Mouse (Mus musculus) MEL (cell line): ENCODE measurements around the gene Vsir. TPM values are rescaled to one million over a fixed set of nuclear protein-coding genes. Genes with fewer than 3 reads are reported as not detected.

Source experiments
- DNase-seq: peaks from one replicate; pipeline ENCODE4 v3.0.0; 2011; ENCODE audit warnings: low read depth, low spot score
- H3K27ac ChIP-seq: 2 replicates; pipeline ENCODE4 v1.5.1; 2012; ENCODE audit warnings: low read depth, mild to moderate bottlenecking, control low read depth, low read length, moderate library complexity; ENCODE audit not compliant: control insufficient read depth
- H3K27me3 ChIP-seq, 2 experiments: fragments of 150-350 bp in 1 of 2; sonication (generic) in 1 of 2; 2 replicates each; pipeline ENCODE4 v1.6.1; 2012; ENCODE audit warnings: low read length in 2 of 2, mild to moderate bottlenecking in 2 of 2, improper control_type of control experiment in 1 of 2, moderate library complexity in 1 of 2; ENCODE audit not compliant: insufficient read depth in 2 of 2, control insufficient read depth in 1 of 2
- H3K36me3 ChIP-seq, 2 experiments: 2 replicates each; pipeline ENCODE4 v1.6.1; 2012 to 2014; ENCODE audit warnings: low read length in 2 of 2, improper control_type of control experiment in 1 of 2, inconsistent platforms in 1 of 2, mild to moderate bottlenecking in 1 of 2; ENCODE audit not compliant: insufficient read depth in 2 of 2, control insufficient read depth in 1 of 2
- H3K4me1 ChIP-seq, 2 experiments: fragments of 150-350 bp in 1 of 2; sonication (generic) in 1 of 2; 2 replicates each; pipeline ENCODE4 v1.6.1; 2012; ENCODE audit warnings: low read length in 2 of 2, improper control_type of control experiment in 1 of 2, mild to moderate bottlenecking in 1 of 2; ENCODE audit not compliant: insufficient read depth in 2 of 2, control insufficient read depth in 1 of 2
- H3K4me3 ChIP-seq, 2 experiments: fragments of 150-350 bp in 1 of 2; sonication (generic) in 1 of 2; 2 replicates each; pipeline ENCODE4 v1.5.1; 2012; ENCODE audit warnings: low read depth in 2 of 2, low read length in 2 of 2, mild to moderate bottlenecking in 2 of 2, moderate library complexity in 2 of 2, control low read depth in 1 of 2, improper control_type of control experiment in 1 of 2; ENCODE audit not compliant: control insufficient read depth in 1 of 2, insufficient read depth in 1 of 2
- H3K79me2 ChIP-seq: 2 replicates; pipeline ENCODE4 v1.6.1; 2012; ENCODE audit warnings: mild to moderate bottlenecking, low read length, moderate library complexity; ENCODE audit not compliant: control insufficient read depth, poor library complexity, insufficient read depth
- H3K9ac ChIP-seq: 2 replicates; pipeline ENCODE4 v1.6.1; 2012; ENCODE audit warnings: low read depth, mild to moderate bottlenecking, control low read depth, low read length, moderate library complexity; ENCODE audit not compliant: control insufficient read depth, poor library complexity, severe bottlenecking
- H3K9me3 ChIP-seq: fragments of 150-350 bp; sonication (generic); replicated peaks from 2 replicates; pipeline ENCODE4 v1.6.1; 2012; ENCODE audit warnings: mild to moderate bottlenecking, low read length, improper control_type of control experiment, moderate library complexity; ENCODE audit not compliant: insufficient read depth
- CHD1 ChIP-seq: IDR thresholded peaks from 2 replicates; pipeline ENCODE4 v1.6.1; 2012; ENCODE audit warnings: low read depth, mild to moderate bottlenecking, inconsistent platforms, low read length, improper control_type of control experiment
- CTCF ChIP-seq, 3 experiments: IDR thresholded peaks in 2 of 3; conservative IDR thresholded peaks in 1 of 3; 2 replicates each; pipeline ENCODE4 v1.5.1; 2011 to 2012; ENCODE audit warnings: low read length in 3 of 3, low read depth in 2 of 3, mild to moderate bottlenecking in 2 of 3, improper control_type of control experiment in 1 of 3, inconsistent platforms in 1 of 3, mixed read lengths in 1 of 3, moderate library complexity in 1 of 3; ENCODE audit not compliant: control insufficient read depth in 1 of 3, insufficient read depth in 1 of 3, poor library complexity in 1 of 3, severe bottlenecking in 1 of 3
- E2F4 ChIP-seq: IDR thresholded peaks from 2 replicates; pipeline ENCODE4 v1.6.1; 2011; ENCODE audit warnings: low read depth, low read length, improper control_type of control experiment, borderline replicate concordance
- ELF1 ChIP-seq: IDR thresholded peaks from 2 replicates; pipeline ENCODE4 v1.6.1; 2014; ENCODE audit warnings: low read depth, mild to moderate bottlenecking, inconsistent platforms, low read length, improper control_type of control experiment, moderate library complexity
- EP300 ChIP-seq, 2 experiments: IDR thresholded peaks; 2 replicates each; pipeline ENCODE4 v1.6.1; 2011; ENCODE audit warnings: improper control_type of control experiment in 2 of 2, low read length in 2 of 2, low read depth in 1 of 2, mild to moderate bottlenecking in 1 of 2
- GATA1 ChIP-seq: IDR thresholded peaks from 2 replicates; pipeline ENCODE4 v1.6.1; 2011; ENCODE audit warnings: low read depth, low read length, improper control_type of control experiment
- HCFC1 ChIP-seq: IDR thresholded peaks from 2 replicates; pipeline ENCODE4 v1.6.1; 2012; ENCODE audit warnings: low read depth, mild to moderate bottlenecking, inconsistent platforms, low read length, improper control_type of control experiment, moderate library complexity
- JUND ChIP-seq: IDR thresholded peaks from 2 replicates; pipeline ENCODE4 v1.6.1; 2011; ENCODE audit warnings: low read depth, mild to moderate bottlenecking, improper control_type of control experiment, low read length
- MAX ChIP-seq: IDR thresholded peaks from 2 replicates; pipeline ENCODE4 v1.6.1; 2011; ENCODE audit warnings: low read length, improper control_type of control experiment
- MAZ ChIP-seq: IDR thresholded peaks from 2 replicates; pipeline ENCODE4 v1.6.1; 2012; ENCODE audit warnings: low read depth, mild to moderate bottlenecking, inconsistent platforms, low read length, improper control_type of control experiment
- MXI1 ChIP-seq: IDR thresholded peaks from 2 replicates; pipeline ENCODE4 v1.6.1; 2011; ENCODE audit warnings: mild to moderate bottlenecking, low read depth, low read length, improper control_type of control experiment
- MYB ChIP-seq: IDR thresholded peaks from 2 replicates; pipeline ENCODE4 v1.6.1; 2011; ENCODE audit warnings: mild to moderate bottlenecking, low read depth, low read length, improper control_type of control experiment
- NELFE ChIP-seq: IDR thresholded peaks from 2 replicates; pipeline ENCODE4 v1.6.1; 2011; ENCODE audit warnings: low read depth, low read length, improper control_type of control experiment
- NRF1 ChIP-seq: IDR thresholded peaks from 2 replicates; pipeline ENCODE4 v1.6.1; 2014; ENCODE audit warnings: low read depth, mild to moderate bottlenecking, inconsistent platforms, low read length, improper control_type of control experiment, moderate library complexity; ENCODE audit not compliant: poor library complexity, insufficient read depth, severe bottlenecking
- POLR2A ChIP-seq, 2 experiments: IDR thresholded peaks; 2 replicates each; pipeline ENCODE4 v1.6.1; 2011 to 2012; ENCODE audit warnings: low read length in 2 of 2, mild to moderate bottlenecking in 2 of 2, control low read depth in 1 of 2, improper control_type of control experiment in 1 of 2, low read depth in 1 of 2, moderate library complexity in 1 of 2; ENCODE audit not compliant: control insufficient read depth in 1 of 2, insufficient read depth in 1 of 2, poor library complexity in 1 of 2
- POLR2AphosphoS2 ChIP-seq: IDR thresholded peaks from 2 replicates; pipeline ENCODE4 v1.6.1; 2011; ENCODE audit warnings: low read length, improper control_type of control experiment
- POLR2AphosphoS5 ChIP-seq: IDR thresholded peaks from 2 replicates; pipeline ENCODE4 v1.6.1; 2012; ENCODE audit warnings: low read depth, borderline replicate concordance, mild to moderate bottlenecking, inconsistent platforms, low read length, moderate library complexity, mixed read lengths
- RCOR1 ChIP-seq: IDR thresholded peaks from 2 replicates; pipeline ENCODE4 v1.6.1; 2012; ENCODE audit warnings: low read depth, mild to moderate bottlenecking, inconsistent platforms, low read length, improper control_type of control experiment
- SMC3 ChIP-seq: IDR thresholded peaks from 2 replicates; pipeline ENCODE4 v1.6.1; 2011; ENCODE audit warnings: low read depth, low read length, improper control_type of control experiment
- TBP ChIP-seq: IDR thresholded peaks from 2 replicates; pipeline ENCODE4 v1.8.0; 2011; ENCODE audit warnings: low read depth, low read length, improper control_type of control experiment
- ZC3H11A ChIP-seq: IDR thresholded peaks from 2 replicates; pipeline ENCODE4 v1.6.1; 2012; ENCODE audit warnings: low read depth, mild to moderate bottlenecking, inconsistent platforms, low read length, improper control_type of control experiment
- ZKSCAN1 ChIP-seq: IDR thresholded peaks from 2 replicates; pipeline ENCODE4 v1.6.1; 2012; ENCODE audit warnings: low read depth, mild to moderate bottlenecking, inconsistent platforms, low read length, improper control_type of control experiment, moderate library complexity
- polyA plus RNA-seq, 2 experiments: library from polyadenylated mRNA; stranded (reverse) in 1 of 2; unstranded in 1 of 2; fragments of >175 nt in 1 of 2; fragments of >200 nt in 1 of 2; gene quantifications; 2 replicates each; pipeline versions ENCODE4 v1.2.1 to v1.2.4; 2012; ENCODE audit warnings: low replicate concordance in 2 of 2, low read depth in 1 of 2; ENCODE audit not compliant: insufficient read length in 2 of 2, insufficient read depth in 1 of 2, missing spikeins in 1 of 2
- total RNA-seq: library from RNA; depleted of rRNA; stranded (reverse); fragments of 300-350 nt; gene quantifications from 2 replicates; pipeline ENCODE4 v1.2.3, GENCODE M21; 2012

Gene Vsir
- total and polyA plus RNA-seq, 3 experiments, result 10.6 to 11.2 TPM; not detected in 1

- H3K9ac ChIP-seq, result no peak overlapping the region
- H3K27ac ChIP-seq, result no peak overlapping the region
- H3K36me3 ChIP-seq, result no peaks in the 10 kb centered on the region
- H3K4me1 ChIP-seq, result no peaks in the 10 kb centered on the region
- TF ChIP-seq JUND, result no peak
- TF ChIP-seq MXI1, result no peak
- no peak for TF ChIP-seq ELF1
- no peak for TF ChIP-seq NELFE
- TF ChIP-seq MYB, result no peak
- no peak for TF ChIP-seq TBP
- TF ChIP-seq CHD1, result no peak
- TF ChIP-seq EP300 (IDR thresholded peaks at IDR 0.05; ENCODE audit: low read depth in 1 of 2, low read length in 2 of 2), result no peak
- TF ChIP-seq NRF1, result no peak
- no peak for TF ChIP-seq SMC3
- no peak for DNase-seq
- no peak overlapping the region for H3K4me3 ChIP-seq
- no peaks in the 10 kb centered on the region for H3K27me3 ChIP-seq
- no peaks in the 10 kb centered on the region for H3K79me2 ChIP-seq
- H3K9me3 ChIP-seq, result no peaks in the 10 kb centered on the region
Measured at GRCm38 (mm10) chr10:60358776-60359175, 12.1 kb downstream of the Vsir start.

DNA sequence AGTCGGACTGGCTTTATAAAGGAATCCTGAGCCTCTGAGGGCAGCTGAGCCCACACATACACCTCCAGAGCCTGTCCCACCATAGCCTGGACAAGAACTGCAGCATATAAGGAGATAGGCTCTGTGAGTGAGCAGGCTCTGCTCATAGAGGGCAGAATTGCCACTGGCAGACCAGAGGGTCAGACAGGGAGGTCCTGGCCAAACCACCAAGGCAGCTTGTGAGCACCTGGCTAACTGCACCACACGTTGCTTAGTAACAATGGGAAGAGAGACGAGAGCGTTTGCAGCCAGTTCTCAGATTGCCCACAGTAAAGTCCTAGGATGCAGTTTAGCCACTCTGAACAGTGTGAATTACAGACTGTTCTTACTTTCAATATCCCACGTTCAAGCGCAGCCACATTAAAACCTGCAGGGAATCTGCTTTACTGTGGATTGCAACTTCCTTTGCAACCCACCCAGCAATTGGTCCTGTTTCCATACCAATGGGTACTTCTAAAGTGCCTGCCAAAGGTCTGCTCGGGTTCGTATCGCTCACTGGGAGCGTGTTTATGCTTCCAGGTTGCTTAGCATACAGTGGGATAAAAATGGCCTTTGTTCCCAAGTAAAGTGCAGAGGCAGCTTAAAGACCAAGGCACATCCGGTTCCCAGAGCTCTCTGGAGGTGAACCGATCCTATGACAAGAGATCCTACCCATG, 15.1 kb downstream of the Vsir start:
- H3K27ac ChIP-seq, result no peak overlapping the region
- no peak overlapping the region for H3K9ac ChIP-seq
- H3K4me1 ChIP-seq, result no peaks in the 10 kb centered on the region
- H3K27me3 ChIP-seq, result no peaks in the 10 kb centered on the region
- no peak overlapping the region for H3K4me3 ChIP-seq
- H3K9me3 ChIP-seq, result no peaks in the 10 kb centered on the region
- TF ChIP-seq EP300 (IDR thresholded peaks at IDR 0.05; ENCODE audit: low read depth in 1 of 2, low read length in 2 of 2), result no peak
- no peak for TF ChIP-seq MYB
- TF ChIP-seq CTCF (IDR thresholded peaks at IDR 0.05 in 2 of 3, conservative IDR thresholded peaks at IDR 0.05 in 1 of 3; ENCODE audit: control insufficient read depth in 1 of 3, insufficient read depth in 1 of 3, low read depth in 2 of 3, low read length in 3 of 3, poor library complexity in 1 of 3, severe bottlenecking in 1 of 3), result no peak
- no peak for TF ChIP-seq CHD1
- no peak for TF ChIP-seq GATA1
- TF ChIP-seq POLR2AphosphoS2, result no peak
- no peak for TF ChIP-seq RCOR1
- TF ChIP-seq POLR2A (IDR thresholded peaks at IDR 0.05; ENCODE audit: control insufficient read depth in 1 of 2, insufficient read depth in 1 of 2, low read depth in 1 of 2, low read length in 2 of 2, poor library complexity in 1 of 2), result no peak
- no peak for TF ChIP-seq ZKSCAN1
- TF ChIP-seq MAX, result no peak
- no peak for TF ChIP-seq ZC3H11A
- no peak for TF ChIP-seq MAZ
- TF ChIP-seq HCFC1, result no peak
- no peak for TF ChIP-seq NELFE
- no peak for TF ChIP-seq E2F4
- no peak for TF ChIP-seq POLR2AphosphoS5
- TF ChIP-seq, all 39 proteins: peak for 0
- Histone ChIP-seq H3K79me2 (no peaks in the 10 kb centered on the region), H3K36me3 (no peaks in the 10 kb centered on the region)
- no peak for DNase-seq
